Mouse (Mus musculus): ENCODE measurements around the gene Upk3b.

- TF ChIP-seq POLR2A (IDR thresholded peaks at IDR 0.05; ENCODE audit: low read depth, low read length) (no peak), CTCF (IDR thresholded peaks at IDR 0.05; ENCODE audit: extremely low read depth, insufficient read depth, insufficient read length, insufficient replicate concordance) (no peak)
Observed at GRCm38 (mm10) chr5:135993381-135993965, 44.8 kb upstream of the Upk3b start.
